Mouse (Mus musculus) ES-Bruce4 (cell line): ENCODE measurements at regions not wholly inside any gene's neighbourhood (a gene's known extent, or its start where the extent isn't known, plus 50 kb on each side); places are given as distances from the start of the nearest gene placed in this dataset.

Source experiments
- CTCF ChIP-seq: IDR thresholded peaks from one replicate; pipeline ENCODE4 v1.8.1; 2011; ENCODE audit warnings: low read depth, low read length
- EP300 ChIP-seq: IDR thresholded peaks from 2 replicates; pipeline ENCODE4 v1.6.1; 2011; ENCODE audit warnings: low read depth, low read length; ENCODE audit not compliant: insufficient read depth
- POLR2A ChIP-seq: IDR thresholded peaks from one replicate; pipeline ENCODE4 v1.8.1; 2011; ENCODE audit warnings: low read length; ENCODE audit not compliant: insufficient read depth

DNA sequence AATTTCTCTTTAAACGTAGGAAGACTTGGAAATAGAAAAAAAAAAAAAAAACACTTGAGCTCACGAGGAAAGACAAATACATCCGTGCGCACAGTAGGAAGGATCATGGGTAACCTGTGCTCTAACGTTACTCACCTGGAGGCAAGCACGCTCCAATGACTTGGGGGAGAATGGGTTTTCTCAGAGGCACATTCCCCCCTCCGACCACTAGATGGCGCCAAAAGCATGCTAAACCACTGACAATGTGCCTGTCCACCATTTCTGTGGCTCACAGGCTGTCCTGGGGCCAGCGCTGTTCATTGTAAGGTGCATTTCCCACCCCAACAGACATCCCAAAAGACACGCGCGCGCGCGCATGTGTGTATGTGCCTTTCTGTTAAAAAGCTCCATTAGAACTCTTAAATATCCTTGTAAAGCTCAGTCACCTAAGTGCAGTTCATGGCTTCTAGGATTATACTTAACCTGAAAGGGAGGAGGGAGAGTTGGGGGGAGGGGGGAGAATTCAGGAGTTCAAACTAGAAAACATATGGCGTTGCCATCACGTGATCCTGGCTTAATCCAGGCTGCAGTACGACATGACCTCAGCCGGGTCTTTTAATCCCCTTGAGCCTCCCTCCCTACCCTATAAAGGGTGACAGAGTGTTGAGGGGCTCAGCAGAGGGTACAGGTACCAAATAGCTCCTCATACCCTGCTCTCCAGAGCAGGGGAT, 111.9 kb downstream of the Ddx11 start:
- TF ChIP-seq CTCF (peak; percentile 99), POLR2A (no peak), EP300 (peak; percentile 49; the same call in 1 of the 2 replicates)
